In the genomic region with DNA sequence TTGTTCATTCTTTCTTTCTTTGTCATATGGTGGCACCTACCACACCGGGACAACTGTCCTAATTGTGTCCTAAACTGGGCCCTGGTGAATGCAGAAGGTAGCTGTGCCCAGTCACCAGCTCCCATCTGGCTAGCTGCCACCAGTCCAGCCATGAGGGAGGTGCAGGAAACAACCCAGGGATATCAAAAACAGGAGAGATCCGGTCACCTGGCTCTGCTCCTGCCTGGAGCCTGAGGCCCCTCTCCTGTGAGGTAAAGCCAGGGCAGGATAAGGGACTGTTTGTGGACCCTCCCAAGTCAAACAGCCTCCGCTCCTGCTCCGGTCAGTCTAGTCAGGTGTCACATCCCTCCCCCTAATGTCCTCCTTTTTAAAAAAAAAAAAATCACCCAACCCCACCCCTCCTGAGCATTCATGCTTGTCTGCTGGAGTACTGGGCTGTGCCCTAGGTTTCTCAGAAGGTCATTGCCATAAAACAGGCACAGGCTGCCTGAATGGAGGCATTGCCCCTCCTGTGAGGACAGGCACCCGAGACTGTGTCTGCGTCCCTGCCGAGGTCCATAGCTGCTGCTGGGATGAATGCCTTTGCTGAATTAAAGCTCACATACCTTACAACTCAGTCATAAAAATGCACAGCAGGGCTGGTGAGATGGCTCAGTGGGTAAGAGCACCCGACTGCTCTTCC, we compare ENCODE assay signal across 12 mouse cellular contexts. TPM values are rescaled to one million over a fixed set of nuclear protein-coding genes. Genes with fewer than 3 reads are reported as not detected.
A peak's percentile ranks its signal among the peaks of the same experiment; 100 is the strongest.
DNase-seq lines count a peak whose midpoint lies in the region; ATAC-seq and TF ChIP-seq lines count a peak whose summit lies in the region.
"Had no signal": no experiment of that assay in that cellular context is flagged by ENCODE, and none has a peak within 500 bp of the region (broad histone marks: within the 10 kb centered on the region; RNA-seq: fewer than 3 reads in every experiment).

No protein-coding gene starts in this region.

- H3K36me3 ChIP-seq in stomach, postnatal 0 days (ENCODE audit: control insufficient read depth, insufficient read depth, low read length): no peaks in the 10 kb centered on the region
- no peaks in the 10 kb centered on the region for H3K36me3 ChIP-seq in embryonic facial prominence, embryonic 10.5 days (replicated peaks)
- H3K36me3 ChIP-seq: embryonic facial prominence, embryonic 15.5 days; hindbrain, embryonic 15.5 days; midbrain, embryonic 15.5 days had no signal

- no peaks in the 10 kb centered on the region for H3K4me1 ChIP-seq in lung, adult 2 months (ENCODE audit: control insufficient read depth, insufficient read depth, low read length)
- H3K4me1 ChIP-seq in stomach, postnatal 0 days (replicated peaks; ENCODE audit: control insufficient read depth, insufficient read depth): no peaks in the 10 kb centered on the region
- H3K4me1 ChIP-seq in embryonic facial prominence, embryonic 10.5 days: peaks cover 8% of the 10 kb centered on the region
- H3K4me1 ChIP-seq: embryonic facial prominence, embryonic 15.5 days; midbrain, embryonic 15.5 days had no signal

- 53% methylated on average over 8 of the region's 8 CpGs for WGBS in lung, adult 2 months
- WGBS in stomach, postnatal 0 days: 59% methylated on average over 8 of the region's 8 CpGs
- 86% methylated on average over 8 of the region's 8 CpGs for WGBS in embryonic facial prominence, embryonic 10.5 days

- TF ChIP-seq CTCF in lung, adult 2 months (IDR thresholded peaks at IDR 0.05; ENCODE audit: insufficient read depth, low read length): no peak
- no peak for TF ChIP-seq CTCF in stomach, postnatal 0 days (IDR thresholded peaks at IDR 0.05; ENCODE audit: low read depth)

- peak; percentile 90 for ATAC-seq in stomach, postnatal 0 days (ENCODE audit: low FRiP score, low TSS enrichment)
- ATAC-seq in activated CD4-positive, CD25-positive, alpha-beta regulatory T cell, adult 4 months: no peak
- ATAC-seq: midbrain, embryonic 15.5 days had no signal

- no peaks in the 10 kb centered on the region for H3K27me3 ChIP-seq in stomach, postnatal 0 days (ENCODE audit: control insufficient read depth, insufficient read depth, low read length)
- H3K27me3 ChIP-seq in embryonic facial prominence, embryonic 10.5 days (replicated peaks; ENCODE audit: low read depth, poor library complexity, severe bottlenecking): no peaks in the 10 kb centered on the region; the same call in 1 of the 2 replicates
- H3K27me3 ChIP-seq: embryonic facial prominence, embryonic 15.5 days; hindbrain, embryonic 15.5 days; midbrain, embryonic 15.5 days had no signal

- H3K27ac ChIP-seq in stomach, postnatal 0 days (replicated peaks): no peak overlapping the region; the same call in 1 of the 2 replicates
- no peak overlapping the region for H3K27ac ChIP-seq in embryonic facial prominence, embryonic 10.5 days (replicated peaks)
- H3K27ac ChIP-seq: embryonic facial prominence, embryonic 15.5 days; hindbrain, embryonic 15.5 days; midbrain, embryonic 15.5 days had no signal

- TF ChIP-seq EP300 in stomach, postnatal 0 days (optimal IDR thresholded peaks at IDR 0.05): no peak

- no peaks in the 10 kb centered on the region for H3K9me3 ChIP-seq in stomach, postnatal 0 days (ENCODE audit: control insufficient read depth, low read length)
- no peaks in the 10 kb centered on the region for H3K9me3 ChIP-seq in embryonic facial prominence, embryonic 10.5 days
- H3K9me3 ChIP-seq: embryonic facial prominence, embryonic 15.5 days; hindbrain, embryonic 15.5 days; midbrain, embryonic 15.5 days had no signal

- no peak overlapping the region for H3K4me3 ChIP-seq in lung, adult 2 months (replicated peaks; ENCODE audit: extremely low read depth, low read depth, low read length)
- no peak overlapping the region for H3K4me3 ChIP-seq in stomach, postnatal 0 days (ENCODE audit: low read depth, low read length)
- no peak overlapping the region for H3K4me3 ChIP-seq in embryonic facial prominence, embryonic 10.5 days
- H3K4me3 ChIP-seq: embryonic facial prominence, embryonic 15.5 days; hindbrain, embryonic 15.5 days; midbrain, embryonic 15.5 days had no signal

- TF ChIP-seq POLR2A in lung, adult 2 months (IDR thresholded peaks at IDR 0.05; ENCODE audit: borderline replicate concordance, extremely low read depth, low read depth, low read length): no peak

- no peak overlapping the region for H3K9ac ChIP-seq in stomach, postnatal 0 days (ENCODE audit: low read length)
- H3K9ac ChIP-seq: embryonic facial prominence, embryonic 15.5 days; hindbrain, embryonic 15.5 days; midbrain, embryonic 15.5 days had no signal

- DNase-seq in adrenal gland, adult (ENCODE audit: inconsistent age in 2 of 2, low spot score in 1 of 2): peak; percentile 45 to 61
- no peak for DNase-seq in adrenal gland, adult 8-10 months
- peak; percentile 37 for DNase-seq in lung, postnatal 36 days
- no peak for DNase-seq in lung, adult 2 months
- DNase-seq in kidney, adult 8-10 months: peak; percentile 85 to 88
- peak; percentile 90 for DNase-seq in stomach, postnatal 0 days (ENCODE audit: low spot score)
- no peak for DNase-seq in embryonic facial prominence, embryonic 10.5 days (ENCODE audit: low spot score)
- DNase-seq: thymus, postnatal 4 days had no signal

- H3K4me2 ChIP-seq in stomach, postnatal 0 days (replicated peaks; ENCODE audit: low read depth): no peak overlapping the region
- H3K4me2 ChIP-seq: embryonic facial prominence, embryonic 15.5 days; hindbrain, embryonic 15.5 days; midbrain, embryonic 15.5 days had no signal

RNA-seq across cellular contexts. Expression of gene Tesc, which starts 24.6 kb away (rescaled TPM):
- total RNA-seq in adrenal gland, adult 8-10 months (2022): 100 to 1,000 TPM; 229 to 287 (median 252) TPM
- 5.0 and 6.1 TPM in 2 replicates for polyA plus RNA-seq in lung, adult 2 months (2012; rRNA removed)
- 112 and 116 TPM in 2 replicates for polyA plus RNA-seq in stomach, postnatal 0 days (2015; fragmentation: Nextera tagmentation; extraction: Ambion mirVana)
- 0.20 and 1.6 TPM in 2 replicates for polyA plus RNA-seq in embryonic facial prominence, embryonic 10.5 days (2016; fragmentation: Nextera tagmentation; extraction: Ambion mirVana)
- polyA plus RNA-seq in activated CD4-positive, CD25-positive, alpha-beta regulatory T cell, adult 4 months (2017; shearing (Covaris generic)): 1 to 10 TPM; 6.5 to 7.7 TPM

Comparison
In these comparisons a context has a peak if more than half of its experiments do, and no peak if none do; other contexts are left out.
1. DNase-seq: peak in adrenal gland, adult (2 of 2), lung, postnatal 36 days (single experiment), kidney, adult 8-10 months (2 of 2) and stomach, postnatal 0 days (single experiment); none in adrenal gland, adult 8-10 months (single experiment), lung, adult 2 months (single experiment) and embryonic facial prominence, embryonic 10.5 days (single experiment).
2. RNA of gene Tesc, which starts 24.6 kb away (polyA plus RNA-seq): 112 to 116 TPM in stomach, postnatal 0 days; 6.5 to 7.7 TPM in activated CD4-positive, CD25-positive, alpha-beta regulatory T cell, adult 4 months, 5.0 to 6.1 TPM in lung, adult 2 months and 0.20 to 1.6 TPM in embryonic facial prominence, embryonic 10.5 days; every median in the first group is over 10 times any median in the second.